Mouse (Mus musculus) B cell, adult 67 days (primary cell): ENCODE measurements around the gene Tcte3. TPM values are rescaled to one million over a fixed set of nuclear protein-coding genes. Genes with fewer than 3 reads are reported as not detected.

Source experiments
- total RNA-seq, 2 experiments: library from RNA; stranded (reverse); gene quantifications; 4 replicates each; pipeline ENCODE4 v1.2.4; 2023

The Tcte3 gene
- total RNA-seq: 1 to 10 TPM in 1 of 2 experiments, not detected in 1; 1.7 TPM

DNA sequence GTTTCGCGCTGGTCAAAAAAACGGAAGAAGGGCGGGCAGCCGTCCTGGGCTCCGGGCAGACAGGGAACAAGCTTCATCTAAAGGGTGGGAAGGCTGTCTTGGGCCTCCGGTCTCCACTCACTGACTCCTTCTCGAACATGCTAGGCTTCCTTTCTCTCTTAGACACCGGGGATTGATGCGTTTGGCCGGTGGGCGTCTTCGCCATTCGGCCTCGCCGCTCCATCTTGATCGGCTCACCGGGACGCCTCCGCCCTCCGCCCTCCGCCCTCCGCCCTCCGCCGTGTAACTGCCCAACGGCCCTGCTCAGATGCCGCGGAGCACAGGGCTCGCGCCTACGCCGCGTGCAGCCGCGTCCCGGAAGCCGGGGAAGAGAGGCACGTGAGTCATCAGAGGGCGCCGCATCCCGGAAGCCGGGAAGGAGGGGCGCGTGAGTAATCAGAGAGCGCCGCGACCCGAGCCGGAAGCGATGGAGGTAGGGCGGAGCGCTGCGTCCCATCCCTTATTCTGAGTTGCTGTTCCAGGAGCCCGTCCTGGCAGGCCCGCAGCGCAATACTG, at the start of gene Tcte3, which contains the start of the genes Ermard and Gm3448:
Tcte3 (minus strand) TSS at position 314 of the 555 bp plus-strand sequence.
Ermard (plus strand) TSS at position 34 of the 555 bp plus-strand sequence.
Gm3448 (minus strand) TSS at position 363 of the 555 bp plus-strand sequence.

DNA sequence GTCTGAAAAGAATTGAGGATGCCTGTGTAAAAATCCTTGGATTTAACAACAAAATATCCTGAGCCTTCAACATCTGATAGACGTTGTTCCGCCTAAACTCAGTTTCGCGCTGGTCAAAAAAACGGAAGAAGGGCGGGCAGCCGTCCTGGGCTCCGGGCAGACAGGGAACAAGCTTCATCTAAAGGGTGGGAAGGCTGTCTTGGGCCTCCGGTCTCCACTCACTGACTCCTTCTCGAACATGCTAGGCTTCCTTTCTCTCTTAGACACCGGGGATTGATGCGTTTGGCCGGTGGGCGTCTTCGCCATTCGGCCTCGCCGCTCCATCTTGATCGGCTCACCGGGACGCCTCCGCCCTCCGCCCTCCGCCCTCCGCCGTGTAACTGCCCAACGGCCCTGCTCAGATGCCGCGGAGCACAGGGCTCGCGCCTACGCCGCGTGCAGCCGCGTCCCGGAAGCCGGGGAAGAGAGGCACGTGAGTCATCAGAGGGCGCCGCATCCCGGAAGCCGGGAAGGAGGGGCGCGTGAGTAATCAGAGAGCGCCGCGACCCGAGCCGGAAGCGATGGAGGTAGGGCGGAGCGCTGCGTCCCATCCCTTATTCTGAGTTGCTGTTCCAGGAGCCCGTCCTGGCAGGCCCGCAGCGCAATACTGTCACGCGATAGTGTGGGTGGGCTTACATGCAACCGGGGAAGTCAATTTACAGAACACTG, 31.4 kb downstream of the Tcte3 start, which contains the start of gene Gm3435:
Gm3435 (plus strand) TSS at position 471 of the 708 bp plus-strand sequence.

DNA sequence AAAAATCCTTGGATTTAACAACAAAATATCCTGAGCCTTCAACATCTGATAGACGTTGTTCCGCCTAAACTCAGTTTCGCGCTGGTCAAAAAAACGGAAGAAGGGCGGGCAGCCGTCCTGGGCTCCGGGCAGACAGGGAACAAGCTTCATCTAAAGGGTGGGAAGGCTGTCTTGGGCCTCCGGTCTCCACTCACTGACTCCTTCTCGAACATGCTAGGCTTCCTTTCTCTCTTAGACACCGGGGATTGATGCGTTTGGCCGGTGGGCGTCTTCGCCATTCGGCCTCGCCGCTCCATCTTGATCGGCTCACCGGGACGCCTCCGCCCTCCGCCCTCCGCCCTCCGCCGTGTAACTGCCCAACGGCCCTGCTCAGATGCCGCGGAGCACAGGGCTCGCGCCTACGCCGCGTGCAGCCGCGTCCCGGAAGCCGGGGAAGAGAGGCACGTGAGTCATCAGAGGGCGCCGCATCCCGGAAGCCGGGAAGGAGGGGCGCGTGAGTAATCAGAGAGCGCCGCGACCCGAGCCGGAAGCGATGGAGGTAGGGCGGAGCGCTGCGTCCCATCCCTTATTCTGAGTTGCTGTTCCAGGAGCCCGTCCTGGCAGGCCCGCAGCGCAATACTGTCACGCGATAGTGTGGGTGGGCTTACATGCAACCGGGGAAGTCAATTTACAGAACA, 62.8 kb downstream of the Tcte3 start, which contains the start of the genes 9030025P20Rik and Gm3417:
9030025P20Rik (plus strand) TSS at position 107 of the 677 bp plus-strand sequence.
Gm3417 (minus strand) TSS at position 429 of the 677 bp plus-strand sequence.

Other genes starting within 250 kb of the Tcte3 start
- not detected for gene Wdr27, start 98.3 kb downstream of the Tcte3 start, total RNA-seq
- gene 1600012H06Rik, start 98.3 kb downstream of the Tcte3 start, total RNA-seq: 10 to 100 TPM; 18.3 to 22.4 TPM
- 10 to 100 TPM; 34.1 to 42.1 TPM for gene Phf10, start 80.2 kb downstream of the Tcte3 start, total RNA-seq
- 10 to 100 TPM; 29.4 to 30.5 TPM for gene 9030025P20Rik, start 63.0 kb downstream of the Tcte3 start, total RNA-seq
- not detected for gene Gm3417, start 62.7 kb downstream of the Tcte3 start, total RNA-seq
- gene Gm3435, start 31.3 kb downstream of the Tcte3 start, total RNA-seq: 10 to 100 TPM in 1 of 2 experiments, 1 to 10 TPM in 1; 5.3 to 12.2 TPM
- 100 to 1,000 TPM; 188 to 209 TPM for gene Ermard, start 280 bp downstream of the Tcte3 start, total RNA-seq
- 10 to 100 TPM; 11.1 to 13.7 TPM for gene Gm3448, start within 50 bp of the Tcte3 start, total RNA-seq